Mouse (Mus musculus) gastrocnemius, adult 8-10 months (tissue): ENCODE results near the gene D8Ertd738e. TPM values are rescaled to one million over a fixed set of nuclear protein-coding genes. Genes with fewer than 3 reads are reported as not detected.

Experiments
- DNase-seq, 2 experiments: peaks; one replicate each; pipeline ENCODE4 v3.0.0; 2022; ENCODE audit warnings: low spot score in 2 of 2
- microRNA-seq: library from miRNA; unstranded; fragments of <30 nt; microRNA quantifications from one replicate; pipeline ENCODE4 v1.2.0, GENCODE M21; 2022
- total RNA-seq, 4 experiments: library from RNA; stranded (reverse); gene quantifications; 2 replicates each; pipeline ENCODE4 v1.2.4; 2022

D8Ertd738e gene
- total RNA-seq, 4 experiments from 2014 or later, result 142 to 179 (median 152) TPM

GRCm38 (mm10) chr8:84202938-84203917 lies 46.3 kb downstream of the D8Ertd738e start:
- DNase-seq, result peak; percentile 72 to 81

DNA sequence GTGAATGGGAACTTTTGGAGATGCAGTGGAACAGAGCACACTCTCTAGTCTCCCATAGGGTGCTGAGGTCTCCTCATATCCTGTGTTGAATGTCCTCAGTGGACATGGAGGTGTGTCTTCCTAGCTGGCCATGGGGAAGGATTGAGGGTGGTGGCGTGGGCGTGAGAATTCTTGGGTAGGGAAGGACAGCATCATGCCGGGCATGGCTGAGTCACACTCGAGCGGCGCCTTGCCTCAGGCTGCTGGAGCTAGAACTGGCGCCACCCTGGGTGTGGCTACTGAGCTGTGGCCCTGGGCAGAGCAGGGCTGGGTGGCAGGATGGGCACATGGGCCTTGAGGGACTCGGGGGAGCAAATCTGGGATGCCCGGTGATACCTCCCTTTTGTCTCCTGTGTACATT lies 47.1 kb downstream of the D8Ertd738e start:
- DNase-seq, result peak in 1 of 2 experiments; percentile 49

GRCm38 (mm10) chr8:84201545-84202245 lies 47.8 kb downstream of the D8Ertd738e start:
- peak; percentile 72 to 84 for DNase-seq

DNA sequence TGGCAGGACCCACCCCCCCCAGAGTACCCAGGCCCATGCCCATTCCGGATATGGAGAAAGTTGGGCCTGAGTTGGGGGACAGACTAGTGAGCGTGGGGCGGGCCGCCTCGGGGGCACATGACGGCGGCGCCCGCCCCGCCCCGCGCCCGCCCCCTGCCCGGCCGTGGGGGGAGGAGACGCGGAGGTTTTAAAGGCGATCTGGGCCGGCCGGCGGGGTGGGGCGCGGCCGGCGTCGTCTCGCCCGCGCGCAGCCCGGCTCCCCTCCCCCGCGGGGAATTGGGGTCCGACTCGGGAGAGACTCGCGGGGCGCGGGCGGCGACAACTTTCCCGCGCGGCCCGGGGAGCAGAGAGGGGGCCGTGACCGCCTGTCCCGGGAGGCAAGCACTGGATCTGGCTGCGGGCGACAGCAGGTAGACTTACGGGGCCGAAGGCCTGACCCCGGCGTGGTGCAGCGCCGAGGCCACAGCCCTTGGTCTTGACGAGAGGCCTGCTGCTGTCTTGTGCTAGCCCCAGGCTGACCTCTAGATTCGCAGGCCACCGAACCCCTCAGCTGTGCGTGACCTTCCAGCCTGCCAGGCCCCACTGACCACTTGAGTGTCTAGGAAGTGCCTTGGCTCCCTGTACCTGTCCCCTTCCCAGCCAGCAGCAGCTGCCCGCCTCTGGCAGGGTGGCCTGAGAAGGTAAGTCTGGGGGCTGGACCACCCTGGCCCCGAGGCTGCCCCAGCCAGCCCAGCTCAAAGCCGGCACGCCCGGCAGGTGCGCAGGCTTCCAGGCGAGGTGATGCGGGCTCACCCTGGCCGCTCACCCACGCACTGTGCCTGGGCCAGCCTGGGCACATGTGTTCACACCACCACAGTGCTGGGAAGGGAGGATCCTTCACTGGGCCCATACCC lies 48.6 kb downstream of the D8Ertd738e start:
- DNase-seq, result peak; percentile 80 to 83

DNA sequence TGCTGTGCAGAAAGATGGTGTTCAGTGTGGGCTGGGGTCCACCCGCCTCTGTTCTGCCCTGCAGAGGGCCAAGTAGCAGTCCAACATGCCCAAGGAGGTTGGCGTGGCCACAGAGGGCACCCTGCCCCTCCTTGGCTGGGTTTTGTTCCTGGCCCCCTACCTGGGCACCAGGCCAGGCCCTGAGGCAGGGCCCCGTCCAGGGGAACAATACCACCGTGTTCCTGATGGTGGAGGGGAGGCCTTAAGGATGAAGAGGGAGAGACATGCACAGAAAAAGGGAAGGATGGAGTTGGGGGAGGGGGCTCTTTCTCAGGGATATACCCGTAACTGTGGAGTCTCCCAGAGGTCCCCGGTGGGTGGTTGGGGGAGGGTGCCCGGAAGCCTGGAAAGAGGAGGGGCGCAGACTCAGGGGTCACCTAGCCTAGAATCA lies 49.4 kb downstream of the D8Ertd738e start:
- DNase-seq, result peak in 1 of 2 experiments; percentile 35

DNA sequence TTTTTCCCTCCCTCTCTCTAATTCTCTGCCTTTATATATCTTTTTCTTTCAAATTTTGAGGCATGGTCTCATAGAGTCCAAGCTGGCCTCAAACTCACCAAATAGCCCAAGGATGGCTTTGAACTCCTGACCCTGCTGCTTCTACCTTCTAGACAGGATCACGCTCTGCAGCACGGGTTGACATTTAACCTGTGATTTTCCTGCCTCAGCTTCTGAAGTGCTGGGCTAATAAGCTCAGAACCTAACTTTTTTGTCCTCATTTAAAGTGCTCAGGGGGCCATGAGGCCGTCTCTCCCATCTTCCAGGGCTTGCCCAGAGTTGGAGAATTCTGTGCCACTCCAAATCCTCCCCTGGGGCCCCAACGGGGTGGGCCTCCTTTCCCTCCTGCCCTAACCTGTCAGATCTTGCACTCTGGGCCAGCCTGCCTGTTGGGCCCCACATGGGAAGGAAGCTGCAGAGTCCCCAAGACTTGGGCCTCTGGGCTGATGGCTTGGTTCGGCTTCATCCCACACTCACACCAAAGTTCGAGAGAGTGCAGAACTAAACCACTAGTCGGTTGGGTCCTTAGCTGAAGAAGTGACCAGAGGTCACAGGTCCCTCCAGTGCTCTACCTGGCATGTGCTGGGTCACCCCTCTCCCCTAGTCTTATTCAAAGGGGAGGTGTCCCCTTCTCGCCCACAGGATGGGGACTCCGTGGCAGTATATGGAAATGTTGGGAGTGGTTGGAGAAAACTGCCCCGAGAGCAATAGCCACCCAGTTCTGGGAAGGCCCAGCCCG lies 50.0 kb downstream of the D8Ertd738e start:
- DNase-seq, result no peak

GRCm38 (mm10) chr8:84198871-84199270 lies 50.6 kb downstream of the D8Ertd738e start:
- DNase-seq, result no peak

GRCm38 (mm10) chr8:84197922-84198774 lies 51.4 kb downstream of the D8Ertd738e start:
- peak; percentile 84 to 88 for DNase-seq

DNA sequence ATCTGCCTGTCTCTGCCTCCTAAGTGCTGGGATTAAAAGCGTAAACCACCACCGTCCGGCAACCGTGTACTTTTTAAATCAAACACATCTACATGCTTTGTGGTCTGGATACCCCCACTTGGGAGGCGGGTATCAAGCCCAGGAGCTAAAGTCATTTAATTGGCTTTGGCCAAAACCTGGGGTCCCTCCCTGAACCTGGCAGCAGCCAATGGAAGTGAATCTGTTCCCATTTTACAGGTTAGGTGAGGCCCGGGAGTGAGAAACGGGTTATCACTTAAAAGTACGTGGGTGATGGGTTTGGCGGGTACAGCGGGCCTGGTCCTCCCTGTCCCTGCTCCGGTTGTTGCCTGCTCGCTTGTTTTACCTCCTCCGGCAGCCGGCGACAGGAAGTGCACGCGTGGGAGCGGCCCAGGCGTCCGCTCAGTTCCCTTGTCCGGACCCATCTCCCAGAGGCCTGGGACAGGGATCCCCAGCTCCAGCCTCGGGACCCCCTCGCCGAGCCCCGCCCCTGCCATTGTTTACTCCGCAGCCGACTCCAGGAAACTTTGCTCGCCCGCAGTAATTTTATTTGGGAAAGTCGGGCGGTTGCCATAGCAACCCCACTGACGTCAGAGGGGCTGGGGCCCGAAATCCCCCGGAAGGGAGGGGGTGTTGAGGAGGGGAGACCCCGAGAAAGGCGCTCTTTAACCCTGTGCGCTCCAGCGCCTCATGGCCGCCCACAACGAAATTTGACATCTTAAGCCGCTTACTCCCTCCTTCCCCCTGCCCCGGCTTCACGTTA lies 52.2 kb downstream of the D8Ertd738e start:
- peak; percentile 74 to 81 for DNase-seq

Small RNA genes lying within 50 kb of the gene (microRNA-seq; reads per million reads assigned to microRNA genes)
- gene Mir23a (55,828 reads per million, percentile 98 among the genes with 10 or more reads in this experiment), gene Mir24-2 (not detected), gene Mir27a (711 reads per million, percentile 74 among the genes with 10 or more reads in this experiment), gene Mir3074-2 (not detected)

Other genes starting within 250 kb of the D8Ertd738e start
- not detected for gene 1700067K01Rik, start 248.2 kb downstream of the D8Ertd738e start, total RNA-seq
- 1 to 10 TPM; 1.1 to 3.9 (median 2.5) TPM for gene 2210011C24Rik, start 237.5 kb downstream of the D8Ertd738e start, total RNA-seq
- under 1 TPM in 2 of 4 experiments, not detected in 2; 0.11 to 0.16 TPM for gene Palm3, start 228.2 kb downstream of the D8Ertd738e start, total RNA-seq
- gene Il27ra, start 207.1 kb downstream of the D8Ertd738e start, total RNA-seq, result under 1 TPM; 0.27 to 0.56 (median 0.43) TPM
- not detected for gene Rln3, start 204.7 kb downstream of the D8Ertd738e start, total RNA-seq
- gene Gm10643, start 184.6 kb downstream of the D8Ertd738e start, total RNA-seq, result 1 to 10 TPM in 2 of 4 experiments, under 1 TPM in 2; 0.77 to 1.4 (median 1.1) TPM
- 1 to 10 TPM; 3.1 to 4.9 (median 3.8) TPM for gene Rfx1, start 182.9 kb downstream of the D8Ertd738e start, total RNA-seq
- gene Dcaf15, start 145.0 kb downstream of the D8Ertd738e start, total RNA-seq, result 1 to 10 TPM; 4.3 to 5.2 (median 4.7) TPM
- not detected for gene Podnl1, start 123.7 kb downstream of the D8Ertd738e start, total RNA-seq
- gene Cc2d1a, start 101.8 kb downstream of the D8Ertd738e start, total RNA-seq, result 10 to 100 TPM; 14.0 to 20.0 (median 15.4) TPM
- under 1 TPM; 0.16 to 0.46 (median 0.30) TPM for gene 4930432K21Rik, start 101.7 kb downstream of the D8Ertd738e start, total RNA-seq
- not detected for gene Nanos3, start 64.5 kb downstream of the D8Ertd738e start, total RNA-seq
- gene Zswim4, start 12.7 kb downstream of the D8Ertd738e start, total RNA-seq, result 1 to 10 TPM; 6.8 to 7.9 (median 7.0) TPM
- 10 to 100 TPM; 13.3 to 18.8 (median 16.4) TPM for gene Mri1, start 7.6 kb upstream of the D8Ertd738e start, total RNA-seq
- gene Ccdc130, start 20.7 kb upstream of the D8Ertd738e start, total RNA-seq, result 1 to 10 TPM; 4.7 to 8.2 (median 5.8) TPM
- 1 to 10 TPM; 2.2 to 4.6 (median 3.1) TPM for gene Cacna1a, start 138.7 kb upstream of the D8Ertd738e start, total RNA-seq